In genomic region chr7:92874116-92874675, GRCm38 (mm10) we compare ENCODE assay signal across 1 mouse cellular context.
A peak's percentile ranks its signal among the peaks of the same experiment; 100 is the strongest.
TF ChIP-seq lines count a peak whose summit lies in the region.

Gene Ddias (minus strand): TSS chr7:92874247.
Gene Prcp (plus strand): TSS chr7:92874470.

TF ChIP-seq in MEL, 35 proteins besides CTCF, POLR2A, EP300 and RAD21 (continued from another document):
- peak; percentile 4 for TF ChIP-seq MXI1 (IDR thresholded peaks at IDR 0.05; ENCODE audit: low read depth, low read length)
- no peak for TF ChIP-seq SIN3A (IDR thresholded peaks at IDR 0.05; ENCODE audit: low read length)
- no peak for TF ChIP-seq RCOR1 (IDR thresholded peaks at IDR 0.05; ENCODE audit: low read depth, low read length)
- no peak for TF ChIP-seq GATA1 (IDR thresholded peaks at IDR 0.05; ENCODE audit: low read depth, low read length)
- peak; percentile 75 for TF ChIP-seq NELFE (IDR thresholded peaks at IDR 0.05; ENCODE audit: low read depth, low read length)
- TF ChIP-seq BHLHE40 (IDR thresholded peaks at IDR 0.05; ENCODE audit: borderline replicate concordance, low read depth, low read length), result no peak
- TF ChIP-seq TCF12 (IDR thresholded peaks at IDR 0.05; ENCODE audit: low read depth, low read length), result no peak; the same call in 1 of the 2 replicates
- peak; percentile 74 for TF ChIP-seq HCFC1 (IDR thresholded peaks at IDR 0.05; ENCODE audit: low read depth, low read length)
- peak; percentile 59; the same call in 1 of the 2 replicates for TF ChIP-seq MAZ (IDR thresholded peaks at IDR 0.05; ENCODE audit: low read depth, low read length)
- TF ChIP-seq UBTF (IDR thresholded peaks at IDR 0.05; ENCODE audit: borderline replicate concordance, insufficient read depth, low read depth, low read length), result no peak
- 0 out of 2 replicates have a peak, but pooled peaks have one; percentile 50 for TF ChIP-seq ZMIZ1 (IDR thresholded peaks at IDR 0.05; ENCODE audit: low read depth, low read length)
- no peak for TF ChIP-seq USF1 (IDR thresholded peaks at IDR 0.05; ENCODE audit: low read depth, low read length)
- peak; percentile 60 for TF ChIP-seq POLR2AphosphoS2 (IDR thresholded peaks at IDR 0.05; ENCODE audit: low read length)
